Mouse (Mus musculus) olfactory bulb, adult 2 months (tissue): ENCODE results near the gene Pole4.

Experiments used
- CTCF ChIP-seq: fragments of 200-500 bp; IDR thresholded peaks from 2 replicates; pipeline ENCODE4 v1.5.1; 2012; ENCODE audit warnings: low read depth, mild to moderate bottlenecking, low read length, moderate library complexity; ENCODE audit not compliant: insufficient read depth
- POLR2A ChIP-seq: fragments of 200-500 bp; IDR thresholded peaks from 2 replicates; pipeline ENCODE4 v1.6.1; 2012; ENCODE audit warnings: mild to moderate bottlenecking, low read depth, low read length, moderate library complexity; ENCODE audit not compliant: insufficient read depth

GRCm38 (mm10) chr6:82753061-82753460, 47.9 kb upstream of the Pole4 start:
- TF ChIP-seq POLR2A (no peak), CTCF (no peak)
